Mouse (Mus musculus) forebrain, embryonic 11.5 days (tissue): ENCODE data around the gene Actl6b. TPM values are rescaled to one million over a fixed set of nuclear protein-coding genes. Genes with fewer than 3 reads are reported as not detected.

Source experiments
- ATAC-seq: fragments of 200-750 bp; cut with Nextera tagmentation; replicated peaks from 2 replicates; pipeline ENCODE4 v1.8.0; 2017; ENCODE audit warnings: moderate TSS enrichment; ENCODE audit not compliant: low FRiP score
- DNase-seq: peaks from one replicate; pipeline ENCODE4 v3.0.0-alpha.2; 2017; ENCODE audit warnings: low spot score
- H3K27ac ChIP-seq: fragments of 300-500 bp; sonication (generic); 2 replicates; pipeline ENCODE4 v1.5.1; 2014; ENCODE audit warnings: low read depth, low read length
- H3K27me3 ChIP-seq: fragments of 300-500 bp; sonication (generic); 2 replicates; pipeline ENCODE4 v1.6.1; 2014; ENCODE audit warnings: mild to moderate bottlenecking, low read length, mixed read lengths; ENCODE audit not compliant: control insufficient read depth, insufficient read depth
- H3K36me3 ChIP-seq: fragments of 300-500 bp; sonication (generic); 2 replicates; pipeline ENCODE4 v1.6.1; 2014; ENCODE audit warnings: mild to moderate bottlenecking, low read length, moderate library complexity, mixed read lengths; ENCODE audit not compliant: control insufficient read depth, insufficient read depth
- H3K4me1 ChIP-seq: fragments of 300-500 bp; sonication (generic); replicated peaks from 2 replicates; pipeline ENCODE4 v1.6.1; 2014; ENCODE audit warnings: low read length, mixed read lengths; ENCODE audit not compliant: control insufficient read depth, insufficient read depth
- H3K4me2 ChIP-seq: fragments of 300-500 bp; sonication (generic); 2 replicates; pipeline ENCODE4 v1.6.1; 2014; ENCODE audit warnings: low read depth, mild to moderate bottlenecking, low read length, moderate library complexity, mixed read lengths; ENCODE audit not compliant: severe bottlenecking
- H3K4me3 ChIP-seq: fragments of 300-500 bp; sonication (generic); 2 replicates; pipeline ENCODE4 v1.5.1; 2014; ENCODE audit warnings: low read depth, low read length
- H3K9ac ChIP-seq: fragments of 300-500 bp; sonication (generic); 2 replicates; pipeline ENCODE4 v1.6.1; 2014; ENCODE audit warnings: low read length
- H3K9me3 ChIP-seq: fragments of 300-500 bp; sonication (generic); 2 replicates; pipeline ENCODE4 v1.6.1; 2016; ENCODE audit warnings: low read length, mixed read lengths; ENCODE audit not compliant: control insufficient read depth
- WGBS: fragments of 180-500 bp; shearing (Covaris S2); extraction: QIAGEN DNeasy Blood & Tissue Kit; methylation state at CpG from one replicate; pipeline ENCODE4 v1.1.7; 2014; 5-methylcytosine and 5-hydroxymethylcytosine counted together
- polyA plus RNA-seq: library from polyadenylated mRNA; unstranded; fragments of >200 nt; fragmentation: Nextera tagmentation; extraction: Ambion mirVana; gene quantifications from 2 replicates; pipeline ENCODE4 v1.2.1, GENCODE M21; 2014

Actl6b gene
- polyA plus RNA-seq, 1 experiment from 2014 or later = 20.5 TPM

DNA sequence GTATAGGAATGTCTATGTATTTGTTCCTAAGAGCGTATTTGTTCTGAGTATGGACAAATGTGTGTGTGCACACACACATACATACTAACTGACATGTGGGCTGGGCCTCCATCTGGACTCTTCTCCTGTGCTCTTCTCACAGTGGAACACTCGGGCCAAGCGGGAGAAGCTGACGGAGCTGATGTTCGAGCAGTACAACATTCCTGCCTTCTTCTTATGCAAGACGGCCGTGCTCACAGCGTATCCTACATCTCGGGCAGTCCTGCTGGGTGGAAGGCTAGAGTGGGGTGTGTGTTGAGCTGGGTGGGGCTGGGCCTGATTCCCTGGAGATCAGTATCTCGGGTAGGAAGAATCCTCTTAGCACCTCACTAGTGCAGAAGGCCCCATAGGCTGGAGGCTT, 9.6 kb downstream of the Actl6b start:
- Histone ChIP-seq H3K9me3 (no peaks in the 10 kb centered on the region), H3K4me2 (no peak overlapping the region), H3K9ac (no peak overlapping the region), H3K27ac (no peak overlapping the region), H3K27me3 (no peaks in the 10 kb centered on the region), H3K36me3 (no peaks in the 10 kb centered on the region), H3K4me1 (no peaks in the 10 kb centered on the region), H3K4me3 (no peak overlapping the region)
- ATAC-seq = no peak
- 79% methylated on average over 10 of the region's 10 CpGs for WGBS
- peak; percentile 48 for DNase-seq

DNA sequence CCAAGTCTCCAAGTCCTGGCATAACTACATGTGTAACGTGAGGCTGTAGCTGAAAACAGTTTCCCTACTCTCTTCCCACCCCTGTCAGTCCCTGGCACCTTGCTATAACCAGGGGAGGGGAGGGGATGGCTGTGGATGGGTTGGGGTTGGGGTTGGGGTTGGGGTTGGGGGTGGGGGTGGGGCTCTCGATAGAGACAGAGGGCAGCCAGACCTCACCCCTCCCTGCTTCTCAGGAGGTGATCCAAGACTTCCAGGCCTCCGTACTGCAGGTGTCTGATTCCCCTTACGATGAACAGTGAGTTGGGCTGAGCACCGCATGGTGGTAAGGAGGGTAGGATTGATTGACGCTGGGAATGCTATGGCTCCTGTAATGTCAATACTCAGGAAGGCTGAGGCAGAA, 12.4 kb downstream of the Actl6b start:
- H3K27me3 ChIP-seq = no peaks in the 10 kb centered on the region
- H3K36me3 ChIP-seq = no peaks in the 10 kb centered on the region
- no peak overlapping the region for H3K4me2 ChIP-seq
- no peak overlapping the region for H3K9ac ChIP-seq
- H3K4me1 ChIP-seq = no peaks in the 10 kb centered on the region
- WGBS = 72% methylated on average over 6 of the region's 6 CpGs
- DNase-seq = no peak
- no peaks in the 10 kb centered on the region for H3K9me3 ChIP-seq
- H3K27ac ChIP-seq = no peak overlapping the region
- no peak for ATAC-seq
- no peak overlapping the region for H3K4me3 ChIP-seq

DNA sequence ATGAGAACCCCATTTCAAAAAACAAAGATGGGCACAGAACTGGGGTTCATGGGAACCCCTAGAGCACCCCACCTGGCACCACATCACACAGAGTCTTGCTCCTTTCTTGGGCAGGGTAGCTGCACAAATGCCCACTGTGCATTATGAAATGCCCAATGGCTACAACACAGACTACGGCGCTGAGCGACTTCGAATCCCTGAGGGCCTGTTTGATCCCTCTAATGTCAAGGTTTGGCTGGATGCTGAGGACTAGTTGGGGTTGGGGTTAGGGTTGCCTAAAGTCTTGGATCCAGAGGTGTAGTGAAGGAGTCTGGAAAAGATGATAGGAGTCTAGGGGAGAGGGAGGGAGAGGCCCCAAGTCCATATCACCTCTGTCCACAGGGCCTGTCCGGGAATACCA, 13.1 kb downstream of the Actl6b start:
- H3K27ac ChIP-seq = no peak overlapping the region
- H3K36me3 ChIP-seq = no peaks in the 10 kb centered on the region
- WGBS = 97% methylated on average over 5 of the region's 5 CpGs
- no peaks in the 10 kb centered on the region for H3K4me1 ChIP-seq
- H3K4me2 ChIP-seq = no peak overlapping the region
- no peak for ATAC-seq
- H3K9ac ChIP-seq = no peak overlapping the region
- no peak overlapping the region for H3K4me3 ChIP-seq
- H3K27me3 ChIP-seq = no peaks in the 10 kb centered on the region
- no peaks in the 10 kb centered on the region for H3K9me3 ChIP-seq
- DNase-seq = no peak

DNA sequence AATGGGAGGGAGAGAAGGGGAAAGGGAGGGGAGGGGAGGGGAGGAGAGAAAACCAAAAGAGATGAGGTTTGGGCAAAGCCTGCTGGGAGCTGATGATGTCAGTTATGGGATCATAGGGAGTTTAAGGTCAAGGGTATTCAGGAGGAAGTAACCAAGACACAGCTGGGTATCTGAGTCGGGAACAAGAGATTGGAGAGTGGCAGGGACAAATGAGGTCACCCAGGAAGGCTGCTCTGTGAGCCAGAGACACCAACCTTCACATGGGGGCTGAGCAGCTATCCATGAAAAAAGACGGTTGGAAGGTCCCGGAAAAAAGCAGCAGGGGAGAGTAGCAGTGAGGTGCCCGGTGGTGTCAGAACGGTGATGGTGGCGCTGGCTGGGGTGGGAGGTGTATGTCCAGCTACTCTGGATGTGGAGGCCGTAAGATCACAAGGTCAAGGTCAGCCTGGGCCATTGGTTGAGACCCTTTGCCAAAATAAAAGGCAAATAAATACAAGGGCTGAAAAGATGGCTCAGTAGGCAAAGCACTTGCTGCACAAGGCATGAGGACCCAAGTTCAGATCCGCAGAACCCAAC, 15.0 kb downstream of the Actl6b start:
- H3K4me2 ChIP-seq = no peak overlapping the region
- H3K4me1 ChIP-seq = no peaks in the 10 kb centered on the region
- no peak overlapping the region for H3K9ac ChIP-seq
- WGBS = 82% methylated on average over 8 of the region's 8 CpGs
- DNase-seq (peak; percentile 46), ATAC-seq (no peak)
- H3K27ac ChIP-seq = no peak overlapping the region
- H3K27me3 ChIP-seq = no peaks in the 10 kb centered on the region
- H3K36me3 ChIP-seq = no peaks in the 10 kb centered on the region
- H3K4me3 ChIP-seq = no peak overlapping the region
- H3K9me3 ChIP-seq = no peaks in the 10 kb centered on the region

DNA sequence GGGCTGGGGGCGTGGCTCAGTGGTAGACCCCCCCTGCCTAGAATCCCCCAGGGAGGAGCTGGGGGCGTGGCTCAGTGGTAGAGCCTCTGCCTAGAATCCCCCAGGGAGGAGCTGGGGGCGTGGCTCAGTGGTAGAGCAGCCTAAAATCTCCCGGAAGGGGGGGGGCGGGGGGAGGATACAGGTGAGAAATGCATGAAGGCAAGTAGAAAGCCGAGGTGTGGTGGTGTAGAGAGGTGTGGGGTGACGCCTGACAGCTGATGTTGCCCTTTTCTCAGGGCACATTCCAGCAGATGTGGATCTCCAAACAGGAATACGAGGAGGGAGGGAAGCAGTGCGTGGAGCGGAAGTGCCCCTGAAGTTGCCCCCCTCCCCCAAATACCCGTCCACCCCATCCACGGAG, 15.7 kb downstream of the Actl6b start:
- ATAC-seq (no peak), DNase-seq (no peak)
- H3K4me1 ChIP-seq = no peaks in the 10 kb centered on the region
- WGBS = 77% methylated on average over 12 of the region's 12 CpGs
- H3K36me3 ChIP-seq = no peaks in the 10 kb centered on the region
- no peak overlapping the region for H3K27ac ChIP-seq
- no peak overlapping the region for H3K9ac ChIP-seq
- no peaks in the 10 kb centered on the region for H3K9me3 ChIP-seq
- H3K4me3 ChIP-seq = no peak overlapping the region
- no peak overlapping the region for H3K4me2 ChIP-seq
- no peaks in the 10 kb centered on the region for H3K27me3 ChIP-seq

DNA sequence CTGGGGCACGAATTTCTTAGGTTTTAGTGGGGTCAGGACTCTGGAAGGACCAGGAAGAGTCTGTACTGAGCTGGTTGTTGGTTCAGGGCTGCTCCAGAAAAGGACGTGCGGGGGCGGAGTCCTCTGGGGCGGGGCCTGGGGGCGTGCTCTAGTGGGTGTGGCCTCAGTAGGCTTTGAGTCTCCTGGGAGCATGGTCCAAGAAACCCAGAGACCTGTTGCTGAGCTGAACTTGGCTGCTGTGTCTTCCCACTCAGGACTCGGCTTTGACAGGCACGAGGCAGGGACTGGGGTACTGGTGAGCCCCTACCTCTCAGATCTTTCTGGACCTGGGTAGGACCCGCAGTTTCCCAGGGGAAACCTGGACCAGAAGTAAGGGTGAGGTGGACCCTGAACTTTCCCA, 16.3 kb downstream of the Actl6b start, which contains the start of gene Tfr2:
Gene Tfr2 (plus strand): TSS at position 176 of the 400 bp plus-strand sequence.
- Histone ChIP-seq H3K4me2 (no peak within 1 kb of the TSS), H3K9ac (no peak within 1 kb of the TSS), H3K36me3 (no peaks in the 10 kb centered on the region), H3K4me3 (no peak within 1 kb of the TSS), H3K27me3 (no peaks in the 10 kb centered on the region), H3K9me3 (no peaks in the 10 kb centered on the region), H3K27ac (no peak within 1 kb of the TSS), H3K4me1 (no peaks in the 10 kb centered on the region; the same call in 1 of the 2 replicates)
- ATAC-seq (no peak), DNase-seq (peak; percentile 59)
- 34% methylated on average over 9 of the region's 9 CpGs for WGBS

DNA sequence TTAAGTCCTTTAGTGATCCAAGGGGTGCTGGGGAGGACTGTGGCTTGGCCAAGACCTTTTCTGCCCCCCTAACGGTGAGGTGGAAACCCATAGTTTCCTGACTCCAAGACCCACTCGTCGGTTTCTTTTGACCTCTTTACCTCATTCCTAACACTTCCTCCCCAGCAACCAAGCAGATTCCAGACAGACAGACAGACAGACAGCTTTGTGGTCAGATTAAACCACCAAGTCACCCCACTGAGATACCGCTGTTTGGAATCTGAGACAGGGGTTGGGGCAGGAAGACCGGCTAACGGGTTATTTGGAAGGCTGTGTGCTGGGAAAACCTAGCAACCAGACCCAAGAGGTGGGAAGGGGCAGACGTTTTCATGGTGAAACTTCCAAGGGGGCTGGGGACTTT, 16.9 kb downstream of the Actl6b start:
- Histone ChIP-seq H3K27me3 (no peaks in the 10 kb centered on the region), H3K9ac (no peak overlapping the region), H3K4me1 (no peaks in the 10 kb centered on the region; the same call in 1 of the 2 replicates), H3K4me2 (no peak overlapping the region), H3K9me3 (no peaks in the 10 kb centered on the region), H3K27ac (no peak overlapping the region), H3K4me3 (no peak overlapping the region), H3K36me3 (no peaks in the 10 kb centered on the region)
- DNase-seq = no peak
- ATAC-seq = no peak
- 65% methylated on average over 7 of the region's 7 CpGs for WGBS

DNA sequence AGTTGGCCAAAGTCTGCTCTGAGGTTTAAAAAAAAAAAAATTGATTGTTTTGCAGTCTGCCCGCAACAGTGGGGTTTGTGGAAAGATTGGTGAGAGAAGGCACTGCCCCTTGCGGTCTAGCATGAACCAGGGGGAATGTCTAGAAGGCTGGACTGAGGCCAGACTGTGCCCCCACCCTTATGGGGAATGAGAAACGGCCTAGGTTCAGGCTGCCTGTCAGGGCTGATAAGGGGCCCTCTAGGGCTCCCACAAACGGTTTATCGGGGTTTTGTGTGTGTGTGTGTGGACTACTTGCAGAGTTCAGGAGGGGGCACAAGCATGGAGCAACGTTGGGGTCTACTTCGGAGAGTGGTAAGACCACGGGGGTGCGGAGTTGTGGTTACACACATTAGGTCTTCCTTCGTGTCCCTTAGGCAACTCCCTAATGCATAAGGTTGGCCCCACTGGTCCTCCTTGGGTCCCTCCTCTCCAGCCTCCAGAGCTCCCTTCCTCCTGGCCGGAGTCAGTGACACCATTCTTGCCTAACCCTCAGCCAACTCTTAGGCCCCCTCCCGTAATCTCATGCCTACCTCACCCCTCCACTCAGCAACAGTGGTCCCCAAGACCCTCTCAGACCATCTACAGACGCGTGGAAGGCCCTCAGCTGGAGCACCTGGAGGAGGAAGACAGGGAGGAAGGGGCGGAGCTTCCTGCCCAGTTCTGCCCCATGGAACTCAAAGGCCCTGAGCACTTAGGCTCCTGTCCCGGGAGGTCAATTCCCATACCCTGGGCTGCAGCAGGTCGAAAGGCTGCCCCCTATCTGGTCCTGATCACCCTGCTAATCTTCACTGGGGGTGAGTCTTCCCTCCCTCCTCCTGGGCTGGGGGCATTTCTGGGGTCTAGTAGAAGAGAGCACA, 17.6 kb downstream of the Actl6b start:
- H3K4me2 ChIP-seq = no peak overlapping the region
- no peaks in the 10 kb centered on the region for H3K9me3 ChIP-seq
- H3K36me3 ChIP-seq = no peaks in the 10 kb centered on the region
- no peak for ATAC-seq
- 81% methylated on average over 17 of the region's 17 CpGs for WGBS
- H3K4me1 ChIP-seq = no peaks in the 10 kb centered on the region; the same call in 1 of the 2 replicates
- no peak overlapping the region for H3K27ac ChIP-seq
- H3K9ac ChIP-seq = no peak overlapping the region
- H3K27me3 ChIP-seq = no peaks in the 10 kb centered on the region
- H3K4me3 ChIP-seq = no peak overlapping the region
- DNase-seq = no peak
